Mouse (Mus musculus) gastrocnemius, postnatal 25 days (tissue): ENCODE measurements around the gene Otud3. TPM values are rescaled to one million over a fixed set of nuclear protein-coding genes. Genes with fewer than 3 reads are reported as not detected.
"Not testable (repeated sequence)": the region's sequence is repeated elsewhere in the genome, so short reads cannot be mapped to it uniquely, and the experiment has no call there.

Experiments
- DNase-seq: peaks from one replicate; pipeline ENCODE4 v3.0.0; 2022
- long read RNA-seq, 2 experiments: library from polyadenylated mRNA; stranded (forward); transcript quantifications; one replicate each; pipeline ENCODE4 v2.0.0; 2021
- total RNA-seq, 2 experiments: library from RNA; stranded (reverse); gene quantifications; 1 replicate in 1 of 2; 2 replicates in 1 of 2; pipeline ENCODE4 v1.2.3; 2021

Otud3 gene
- total RNA-seq = 10 to 100 TPM; 11.4 to 13.8 TPM
- long read RNA-seq, experiment 1, transcript Otud3-201 (8 exons, 1,668 nt) = major isoform, 5 of 7 reads
- long read RNA-seq, experiment 1, partial matches to known transcripts = 1 of 7 reads
- long read RNA-seq, experiment 1, other reads (novel, unspliced or antisense) = 1 of 7 reads
- long read RNA-seq, experiment 2, transcript Otud3-201 (8 exons, 1,668 nt) = major isoform, 5 of 5 reads
- long read RNA-seq, experiment 2, partial matches to known transcripts = 0 of 5 reads
- long read RNA-seq, experiment 2, other reads (novel, unspliced or antisense) = 0 of 5 reads

DNA sequence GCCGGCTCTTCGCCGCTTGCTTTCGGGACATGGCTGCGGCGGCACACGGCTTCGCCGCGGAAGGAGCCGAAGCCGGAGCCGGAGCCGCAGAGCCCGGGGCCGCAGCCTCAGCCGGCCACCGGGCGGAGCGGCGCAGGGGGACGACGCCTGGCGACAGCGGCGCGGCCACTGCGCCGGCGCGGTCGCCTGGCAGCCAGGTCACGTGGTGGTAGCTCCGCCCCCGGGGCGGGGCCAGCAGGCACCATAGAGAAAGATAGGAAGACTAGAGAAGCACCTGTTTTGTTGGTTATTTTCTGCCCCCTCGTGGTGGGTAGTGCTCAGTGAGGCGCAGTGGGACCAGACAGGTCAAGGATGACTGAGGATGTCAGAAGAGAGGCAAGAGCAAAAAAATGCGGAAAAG is at the start of gene Otud3:
TSS of gene Otud3 (minus strand) at position 149 of the 400 bp plus-strand sequence.
- peak; percentile 95 for DNase-seq

DNA sequence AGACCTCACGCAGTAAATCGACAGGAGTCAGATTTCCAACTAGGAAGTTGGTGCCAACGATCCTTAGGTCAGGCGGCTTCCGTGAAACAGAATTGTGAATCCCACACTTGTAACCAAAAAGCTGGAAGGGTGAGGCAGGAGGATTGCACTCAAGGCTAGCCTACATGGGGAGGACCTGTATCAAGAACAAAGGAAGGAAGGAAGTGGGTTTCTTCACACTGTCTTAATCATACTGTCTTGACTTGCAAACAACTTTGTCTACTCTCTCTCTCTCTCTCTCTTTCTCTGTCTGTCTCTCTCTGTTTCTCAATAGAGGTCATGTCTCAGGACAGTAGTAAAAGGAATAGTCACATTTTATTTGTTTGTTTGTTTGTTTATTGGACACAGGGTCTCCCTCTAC is 49.0 kb upstream of the Otud3 start:
- no peak for DNase-seq

DNA sequence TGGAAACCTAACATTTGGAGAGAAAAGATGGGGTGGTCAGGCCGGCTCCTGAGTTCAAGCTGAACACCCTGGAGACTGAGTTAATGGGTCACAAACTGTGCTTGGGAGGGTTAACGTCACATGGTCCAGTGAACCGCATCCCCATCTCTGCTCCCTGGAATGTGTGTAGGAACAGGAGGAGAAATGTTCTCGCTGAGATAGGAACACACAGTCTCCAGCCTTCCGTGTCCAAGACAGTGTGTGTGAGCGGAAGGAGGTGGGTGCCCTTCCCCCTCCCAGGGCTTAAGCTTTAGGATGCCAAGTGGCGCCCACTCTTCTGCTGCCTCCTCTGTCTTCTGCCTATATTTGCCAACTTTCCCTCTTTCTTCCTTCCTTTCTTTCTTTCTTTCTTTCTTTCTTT is 46.2 kb upstream of the Otud3 start:
- DNase-seq = no peak

DNA sequence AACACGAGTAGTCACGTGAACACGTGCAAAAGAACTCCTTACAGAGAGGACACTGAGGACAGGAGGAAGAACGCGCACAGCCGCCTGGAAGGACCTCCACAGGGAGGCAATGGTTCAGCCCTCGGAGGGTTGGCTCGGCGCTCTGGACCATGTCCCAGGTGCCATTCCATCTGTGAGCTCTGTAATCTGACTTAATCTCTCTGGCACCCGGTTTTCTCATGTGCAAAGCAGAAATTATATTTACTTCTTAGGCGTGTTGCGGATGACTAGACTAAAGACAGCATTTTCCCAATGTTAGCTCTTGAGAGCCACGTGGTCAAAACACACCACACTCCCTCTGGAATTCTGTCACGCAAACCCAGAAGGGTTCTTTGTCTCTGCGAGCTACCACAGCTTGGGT is 45.4 kb upstream of the Otud3 start:
- peak; percentile 22 for DNase-seq

DNA sequence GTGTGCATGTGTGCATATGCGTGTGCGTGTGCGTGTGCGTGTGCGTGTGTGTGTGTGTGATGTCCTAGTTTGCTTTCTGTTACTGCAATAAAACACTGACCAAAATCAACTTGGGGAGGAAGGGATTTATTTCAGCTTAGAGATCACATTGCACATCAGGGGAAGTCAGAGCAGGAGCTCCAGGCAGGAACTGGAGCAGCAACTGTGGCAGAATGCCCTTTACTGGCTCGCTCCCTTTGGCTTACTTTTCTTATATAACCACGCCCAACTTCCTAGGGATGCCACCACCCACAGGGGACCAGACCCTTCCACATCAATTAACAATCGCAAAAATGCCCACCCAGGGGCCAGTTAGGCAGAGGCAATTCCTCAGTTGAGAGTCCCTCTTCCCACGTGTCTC is 44.9 kb upstream of the Otud3 start:
- DNase-seq = no peak

DNA sequence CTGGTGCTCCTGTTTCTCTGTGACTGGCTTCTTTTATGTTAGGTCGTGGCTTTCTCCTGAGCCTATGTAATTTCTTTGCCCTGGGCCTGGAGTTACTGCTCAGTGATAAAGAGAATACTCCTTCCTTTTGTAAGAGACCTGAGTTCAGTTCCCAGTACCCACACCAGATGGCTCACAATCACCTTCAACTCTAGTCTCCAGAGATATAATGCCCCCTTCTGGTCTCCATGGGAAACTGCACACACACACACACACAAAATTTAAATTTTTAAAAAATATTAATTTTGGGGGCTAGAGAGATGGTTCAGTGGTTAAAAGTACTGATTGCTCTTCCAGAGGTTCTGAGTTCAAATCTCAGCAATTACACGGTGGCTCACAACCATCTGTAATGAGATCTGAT is 34.5 kb upstream of the Otud3 start:
- DNase-seq = no peak

DNA sequence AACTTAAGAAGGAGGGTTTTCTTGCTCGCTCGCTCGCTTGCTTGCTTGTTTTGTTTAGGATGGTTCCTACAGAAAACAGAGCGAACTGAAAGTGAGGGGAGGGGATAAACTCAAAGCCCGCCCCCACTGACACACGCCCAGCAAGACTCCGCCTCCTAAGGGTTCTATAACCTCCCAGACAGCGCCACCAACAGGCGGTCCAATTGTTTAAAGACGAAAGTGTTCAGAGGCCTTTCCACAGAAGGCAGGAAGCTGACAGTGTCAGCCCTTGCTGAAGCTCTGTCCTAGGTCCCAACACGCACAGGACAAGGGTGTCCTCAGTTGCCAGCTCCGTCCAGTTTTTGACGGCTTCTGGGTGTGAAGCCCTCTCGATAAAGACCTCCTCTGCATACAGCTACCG is 30.0 kb upstream of the Otud3 start:
- DNase-seq = peak; percentile 62

DNA sequence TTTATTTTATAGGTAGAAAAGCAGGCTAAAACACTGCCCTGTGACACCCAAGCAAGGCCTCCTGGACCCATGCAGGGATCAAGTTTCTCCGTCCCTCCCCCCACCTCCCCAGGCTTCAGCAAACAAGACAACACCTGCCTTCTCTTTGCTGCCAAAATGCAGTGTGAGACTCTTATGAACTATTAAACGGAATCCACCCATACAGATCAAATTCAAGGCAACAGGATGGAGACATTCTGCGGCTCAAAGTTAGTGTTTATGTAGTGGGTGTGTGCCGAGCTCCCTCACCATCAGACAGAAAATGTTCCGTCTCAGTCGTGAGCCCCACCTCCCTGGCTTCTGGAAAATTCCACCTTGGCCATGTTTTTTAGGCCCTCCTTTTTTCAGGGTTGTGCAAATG is 28.2 kb upstream of the Otud3 start:
- no peak for DNase-seq

DNA sequence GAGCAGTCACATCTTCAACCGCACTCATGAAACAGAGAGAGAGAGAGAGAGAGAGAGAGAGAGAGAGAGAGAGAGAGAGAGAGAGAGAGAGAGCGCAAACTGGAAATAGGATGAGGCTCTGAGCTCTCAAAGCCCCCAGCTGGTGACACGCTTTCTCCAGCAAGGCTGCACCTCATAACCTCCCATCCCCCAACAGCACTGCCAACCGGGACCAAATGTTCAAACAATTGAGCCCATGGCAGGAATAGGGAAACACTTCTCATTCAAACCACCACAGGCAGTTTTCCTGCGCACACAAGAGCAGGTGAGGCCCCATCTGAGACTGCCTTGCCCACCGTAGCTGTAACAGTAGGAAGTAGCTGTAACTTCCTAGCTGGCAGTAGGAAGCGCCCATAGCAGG is 27.7 kb upstream of the Otud3 start:
- no peak for DNase-seq

DNA sequence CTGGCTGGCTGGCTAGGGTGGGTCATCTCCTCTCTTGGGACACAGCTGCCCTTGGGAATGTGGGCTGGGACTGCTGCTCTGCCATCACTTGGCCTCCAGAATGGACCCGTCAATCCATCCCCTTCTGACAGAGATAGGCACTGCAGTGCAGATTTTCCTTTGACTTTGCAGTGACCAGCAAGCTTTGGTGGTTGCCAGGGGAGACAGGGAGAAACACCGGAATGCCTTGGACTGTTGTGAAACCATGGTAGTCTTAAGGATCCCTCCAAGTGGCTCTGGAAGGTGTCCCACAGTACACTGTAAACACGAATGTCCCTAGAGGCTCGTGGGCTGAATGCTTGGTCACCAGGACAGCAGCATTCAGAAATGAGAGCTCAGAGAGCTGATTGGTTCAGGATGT is 25.7 kb upstream of the Otud3 start:
- no peak for DNase-seq

DNA sequence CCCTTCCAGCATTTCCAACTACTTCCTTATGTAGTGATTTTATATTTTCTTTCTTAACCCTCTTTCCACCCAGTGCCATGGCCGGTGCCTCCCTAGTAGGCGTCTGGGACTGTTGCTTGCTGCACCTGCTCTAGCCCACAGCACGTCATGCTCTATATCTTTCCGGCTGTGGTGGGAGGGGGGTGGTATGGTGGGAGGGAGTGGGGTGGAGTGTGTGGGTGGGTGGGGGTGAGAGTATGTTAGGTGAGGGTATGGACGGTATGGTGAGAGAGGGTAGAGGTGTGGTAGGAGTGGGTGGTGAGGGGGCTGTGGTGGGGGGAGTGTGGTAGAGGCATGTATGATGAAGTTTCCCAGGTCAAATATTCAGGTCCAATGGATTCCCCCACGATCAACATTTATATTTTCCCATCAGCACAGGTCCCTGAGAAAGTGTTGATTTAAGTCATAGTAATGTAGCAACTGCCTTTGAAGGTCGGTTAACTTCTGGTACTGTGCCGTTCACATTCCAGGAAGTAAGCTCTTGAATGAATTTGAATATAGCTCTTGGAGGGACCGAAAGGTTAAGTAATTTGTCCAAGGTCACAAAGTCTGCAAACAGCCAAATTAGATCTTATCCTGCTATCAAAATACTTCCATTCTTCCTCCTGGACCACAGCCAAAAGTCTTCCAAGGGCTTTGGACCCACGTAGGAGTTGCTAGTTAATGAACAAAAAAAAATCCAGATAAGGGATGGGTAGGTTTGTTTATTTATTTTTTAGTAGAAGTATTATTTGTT is 24.9 kb upstream of the Otud3 start:
- DNase-seq = no peak

DNA sequence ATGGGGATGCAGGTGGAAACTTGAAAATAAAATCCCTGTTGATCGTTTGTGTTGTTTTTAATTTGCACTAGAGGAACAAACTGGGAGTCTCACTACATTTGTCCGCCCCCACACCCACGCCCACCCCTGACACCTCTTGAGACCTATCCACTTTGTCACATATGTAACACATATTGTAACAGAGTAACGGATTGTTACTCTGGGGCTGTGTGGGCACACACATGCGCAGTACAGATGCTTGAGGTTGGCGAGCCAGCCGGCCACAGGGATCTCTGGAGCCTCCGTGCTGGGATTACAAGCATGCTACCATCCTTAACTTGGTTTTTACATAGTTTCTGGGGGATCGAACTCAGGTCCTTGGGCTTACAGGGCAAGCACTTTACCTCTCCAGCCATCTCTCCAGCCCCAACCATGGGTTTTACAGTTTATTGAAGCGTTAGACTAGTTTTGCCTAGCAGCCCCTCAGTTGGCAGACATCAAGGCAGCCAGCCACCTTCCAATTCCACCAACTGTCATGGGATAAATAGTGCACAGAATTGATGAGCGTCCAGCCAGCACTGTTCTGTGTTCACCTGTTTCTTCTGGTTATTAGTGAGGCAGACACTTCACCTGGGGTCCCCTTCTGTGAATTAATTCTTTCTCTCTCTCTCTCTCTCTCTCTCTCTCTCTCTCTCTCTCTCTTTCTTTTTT is 20.9 kb upstream of the Otud3 start:
- DNase-seq = no peak

DNA sequence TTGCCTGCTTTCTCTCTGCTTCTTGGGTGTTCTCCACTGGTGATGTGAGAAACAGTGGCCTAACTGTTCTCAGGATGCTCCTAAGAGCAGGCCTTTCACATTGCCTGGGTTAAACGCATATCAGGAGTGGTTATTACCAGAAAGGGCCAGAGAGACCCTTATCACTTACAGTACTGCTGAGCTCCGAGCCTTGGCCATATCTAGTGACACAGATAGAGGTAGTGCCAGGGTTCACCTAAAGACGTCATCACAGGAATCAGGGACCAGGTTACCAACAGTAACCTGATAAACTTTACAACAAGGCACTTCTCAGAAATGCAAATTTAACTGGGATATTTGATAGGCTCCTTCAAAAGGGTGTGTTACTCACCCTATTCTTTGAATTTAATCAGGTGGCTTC is 20.1 kb upstream of the Otud3 start:
- DNase-seq = no peak

DNA sequence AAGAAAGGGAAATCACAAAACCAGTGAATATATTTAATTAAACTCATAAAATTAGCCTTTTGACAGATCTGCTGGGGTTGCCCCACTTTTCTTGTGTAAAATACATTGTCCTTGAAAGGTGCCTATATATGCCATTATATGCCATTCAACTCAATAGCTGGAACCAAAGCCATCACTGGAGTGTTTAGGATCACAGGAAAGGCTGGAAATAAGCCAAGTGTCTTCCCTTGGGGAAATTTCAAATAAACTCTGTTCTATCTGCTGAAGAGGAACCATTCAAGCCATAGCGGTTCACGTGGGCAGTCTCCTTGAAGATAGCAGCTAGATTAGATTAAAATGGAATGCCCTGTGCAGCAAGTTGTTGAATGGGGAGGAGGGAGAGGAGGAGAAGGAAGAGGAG is 11.8 kb upstream of the Otud3 start:
- DNase-seq = no peak

DNA sequence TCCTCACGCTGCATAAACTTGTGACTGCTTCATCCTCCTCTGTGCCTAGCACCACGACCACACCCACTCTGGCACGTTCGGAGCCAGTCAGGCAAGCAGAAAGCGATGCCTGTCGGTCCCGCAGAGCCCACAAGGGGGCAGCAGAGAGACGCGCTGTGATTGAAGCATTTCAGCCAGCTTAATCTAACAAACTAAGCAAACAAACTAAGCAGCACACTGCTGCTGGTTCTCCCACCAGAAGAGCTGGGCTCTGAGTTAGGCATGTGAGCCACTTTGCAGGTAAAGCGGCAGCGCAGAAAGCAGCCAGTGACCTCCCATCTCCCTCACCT is 8.3 kb upstream of the Otud3 start:
- DNase-seq = peak; percentile 88

DNA sequence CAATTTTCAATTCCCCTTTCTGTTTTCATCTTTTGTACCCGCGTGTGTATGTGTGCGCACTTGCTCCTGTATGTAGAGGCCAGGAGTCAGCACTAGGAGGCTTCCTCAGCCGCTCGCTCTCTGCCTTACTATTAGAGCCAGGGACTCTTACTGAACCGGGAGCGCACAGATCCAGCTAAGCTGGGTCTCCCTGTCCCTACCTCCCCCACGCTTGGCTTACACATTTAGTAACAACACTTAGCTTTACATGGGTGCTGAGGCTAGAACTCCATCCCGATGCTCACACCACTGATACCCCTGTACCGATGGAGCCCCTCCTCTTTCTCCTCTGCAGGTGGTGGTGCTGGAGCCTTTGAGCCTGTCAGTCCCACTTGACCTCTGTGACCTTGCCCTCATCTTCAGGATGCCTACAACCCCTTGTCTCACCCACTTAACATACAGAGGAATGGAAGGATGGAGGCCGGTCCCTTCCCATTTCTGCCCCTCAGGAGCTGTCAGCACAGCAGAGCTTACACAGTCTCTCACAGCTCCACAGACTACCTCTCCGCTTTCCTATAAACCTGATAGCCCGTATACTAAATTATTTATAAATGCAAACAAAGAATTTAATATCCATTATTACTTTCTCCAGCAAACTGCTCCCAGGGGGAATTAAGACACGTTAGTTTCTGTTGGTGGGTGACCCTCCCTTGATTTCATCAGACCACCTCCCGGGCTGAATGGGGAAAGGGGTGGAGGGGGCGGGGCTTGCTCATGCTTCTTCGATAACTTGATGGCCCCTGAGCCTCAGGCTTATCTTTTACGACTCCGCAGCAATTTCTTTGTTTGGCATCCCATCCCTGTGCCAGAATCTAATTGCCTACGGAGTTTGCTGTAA is 7.7 kb upstream of the Otud3 start:
- no peak for DNase-seq

DNA sequence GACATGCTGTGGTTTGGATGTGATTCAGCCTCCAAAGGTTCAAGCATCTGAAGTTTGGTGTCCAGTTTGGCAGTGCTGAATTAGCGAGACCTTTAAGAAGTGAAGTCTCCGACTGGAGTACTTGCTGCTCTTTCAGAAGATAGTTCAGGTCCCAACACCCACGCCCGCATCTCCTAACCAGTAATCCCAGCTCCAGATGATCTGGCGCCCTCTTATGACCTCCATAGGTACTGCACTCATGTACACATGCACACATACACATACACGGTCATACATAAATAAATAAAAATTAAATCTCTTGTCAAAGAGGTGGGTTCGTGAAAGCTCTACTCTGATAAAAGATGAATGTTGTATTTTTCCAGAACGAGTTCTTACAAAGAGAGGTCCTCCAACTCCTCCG is 3.5 kb upstream of the Otud3 start:
- no peak for DNase-seq

DNA sequence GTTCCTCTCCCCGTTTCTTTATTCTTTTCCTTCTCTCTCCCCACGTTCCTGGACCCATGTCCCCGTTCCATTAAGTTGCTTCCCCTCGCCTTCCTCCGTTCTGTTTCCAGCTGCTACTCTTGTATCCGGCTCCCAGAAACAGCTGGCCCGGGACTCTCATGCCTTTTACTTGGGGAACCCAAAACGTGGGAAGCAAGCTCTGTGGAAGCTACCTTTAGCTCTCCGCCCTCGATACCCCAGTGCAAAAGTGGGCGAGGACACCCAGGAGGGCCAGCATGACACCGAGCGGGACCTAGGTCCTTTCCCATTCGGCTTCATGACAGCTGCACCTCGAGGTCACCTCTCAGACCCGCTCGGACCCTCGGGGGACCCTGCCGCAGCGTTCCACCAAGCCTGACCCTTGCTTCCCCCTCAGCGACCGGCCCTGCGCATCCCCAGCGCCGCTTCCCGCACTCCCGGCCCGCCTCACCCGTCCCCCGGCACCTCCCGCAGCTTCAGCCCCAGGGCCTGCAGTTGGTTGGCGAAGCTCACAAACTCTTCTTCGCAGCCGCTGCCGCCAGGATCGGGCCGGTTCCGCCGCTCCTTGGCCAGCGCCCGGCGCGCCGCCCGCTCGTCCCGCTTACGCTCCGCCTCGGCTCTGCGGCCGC is 481 bp downstream of the Otud3 start:
- no peak for DNase-seq

DNA sequence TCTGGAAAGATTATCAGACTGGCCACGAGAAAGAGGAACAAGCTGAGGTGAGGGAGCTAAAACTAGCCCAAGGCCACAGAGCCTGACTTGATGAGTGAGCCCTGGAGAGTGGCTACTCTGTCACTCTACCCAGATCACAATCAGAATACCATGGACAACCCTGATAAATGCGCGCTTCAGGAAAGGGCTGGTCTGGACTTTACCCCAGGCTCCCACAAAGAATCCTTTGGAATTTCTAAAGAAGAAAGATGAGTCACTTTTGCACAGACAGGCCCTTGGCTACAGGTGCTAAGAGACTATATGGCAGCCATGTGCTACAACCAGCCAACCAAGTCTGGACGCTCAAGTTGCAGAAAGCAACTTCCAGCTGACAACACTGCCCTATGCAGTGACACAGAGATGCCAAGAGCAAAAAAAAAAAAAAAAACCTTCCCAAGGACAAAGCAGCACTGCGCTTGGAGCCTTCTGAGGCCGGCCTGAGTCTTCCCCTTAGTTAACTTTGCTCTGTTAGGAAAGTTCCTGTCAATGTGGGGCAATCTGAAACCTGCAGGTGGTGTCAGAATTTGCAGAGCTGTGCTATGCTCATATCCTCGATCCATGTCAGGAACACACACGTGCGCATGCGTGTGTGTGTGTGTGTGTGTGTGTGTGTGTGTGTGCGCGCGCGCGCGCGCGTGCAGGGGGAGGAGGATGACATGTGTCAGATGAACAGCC is 8.0 kb downstream of the Otud3 start:
- DNase-seq = no peak

DNA sequence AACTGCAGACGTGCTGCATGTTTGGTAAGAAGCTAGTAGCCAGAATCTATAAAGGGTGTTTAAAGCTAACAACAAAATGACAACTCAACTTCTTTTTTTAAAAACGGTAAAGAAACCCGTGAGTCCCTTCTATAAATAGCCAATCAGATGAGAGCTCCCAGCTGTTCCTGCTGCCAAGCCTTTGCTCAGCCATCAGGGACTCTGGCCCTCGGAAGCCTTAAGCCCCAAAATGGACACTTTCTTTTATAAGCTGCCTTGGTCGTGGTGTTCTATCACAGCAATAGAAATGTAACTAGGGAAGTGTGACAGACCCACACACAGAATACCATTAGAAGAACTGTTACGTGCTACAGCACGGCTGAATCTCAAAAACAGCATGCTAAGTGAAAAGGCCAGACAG is 14.4 kb downstream of the Otud3 start:
- DNase-seq = no peak

DNA sequence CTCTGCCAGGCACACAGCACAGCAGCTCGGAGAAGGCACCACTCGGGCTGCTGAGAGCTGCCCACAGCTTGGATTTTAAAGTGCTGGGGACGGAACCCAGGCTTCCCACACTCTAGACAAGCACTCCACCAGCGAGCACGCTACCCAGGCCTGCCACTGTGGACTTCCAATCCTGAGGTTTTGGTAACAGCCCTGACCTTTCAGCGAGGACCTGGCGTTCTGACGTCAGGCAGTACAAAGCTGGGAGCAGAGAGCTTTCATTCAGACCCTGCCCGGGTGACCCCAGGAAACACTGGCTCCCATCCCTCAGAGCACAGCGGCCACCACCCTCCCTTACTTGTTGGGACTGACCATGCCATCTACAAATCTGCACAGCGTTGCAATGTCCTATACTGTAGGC is 20.0 kb downstream of the Otud3 start:
- DNase-seq = not testable (repeated sequence)
